Mouse (Mus musculus): ENCODE measurements around the gene Vars2. TPM values are rescaled to one million over a fixed set of nuclear protein-coding genes. Genes with fewer than 3 reads are reported as not detected.

Gene Vars2
- total and polyA plus RNA-seq, 3 experiments = 14.0 to 30.3 (median 23.0) TPM

DNA sequence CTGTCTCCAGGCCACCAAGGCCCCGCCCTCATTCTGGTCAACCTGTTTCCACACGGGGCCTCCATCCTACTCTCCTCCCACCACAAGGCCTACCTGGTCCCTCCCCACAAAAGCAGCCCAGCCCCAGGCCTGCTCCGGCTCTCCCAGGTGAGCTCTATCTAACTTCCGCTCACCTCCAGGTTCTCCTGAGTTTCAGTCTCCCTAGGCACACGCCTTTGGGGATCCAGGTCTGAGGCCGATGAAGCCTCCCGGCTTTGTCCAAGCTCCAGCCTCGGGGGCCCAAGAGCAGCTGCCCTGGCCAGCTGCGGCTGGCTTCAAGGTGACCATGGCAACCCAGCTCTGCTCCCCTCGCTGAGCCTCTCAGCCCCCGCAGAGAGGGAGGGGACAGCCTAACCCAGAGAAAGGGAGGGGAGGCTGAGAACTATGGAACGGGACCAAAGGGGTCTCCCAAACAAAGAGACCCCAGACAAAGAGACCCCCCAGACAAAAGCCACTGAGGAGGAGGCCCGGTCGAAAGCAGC is 36.4 kb upstream of the Vars2 start:
- dilution Hi-C loops (cut with MboI; ENCODE audit: extremely low pct_ligation_motif_present, extremely low pct_unique_long_range_greater_than_20kb, low sequenced_read_pairs) = no loop called here
- H3K9ac ChIP-seq (ENCODE audit: insufficient read depth, low read depth) = no peak overlapping the region
- in situ Hi-C loops (cut with MboI; ENCODE audit: low pct_ligation_motif_present, low pct_unique_long_range_greater_than_20kb, low sequenced_read_pairs) = no loop called here
- no peak overlapping the region for H3K27ac ChIP-seq (ENCODE audit: insufficient read depth, low read depth)
- H3K36me3 ChIP-seq (replicated peaks in 1 of 2; ENCODE audit: control insufficient read depth in 1 of 2, insufficient read depth in 1 of 2, low read length in 1 of 2) = no peaks in the 10 kb centered on the region
- H3K4me3 ChIP-seq (replicated peaks in 1 of 3; ENCODE audit: low read depth in 2 of 3, low read length in 2 of 3, poor library complexity in 1 of 3) = no peak overlapping the region
- TF ChIP-seq SMC3 (IDR thresholded peaks at IDR 0.05; ENCODE audit: low read depth, low read length) = no peak
- TF ChIP-seq UBTF (IDR thresholded peaks at IDR 0.05; ENCODE audit: low read depth, low read length) = no peak
- no peaks in the 10 kb centered on the region for H3K9me3 ChIP-seq (replicated peaks; ENCODE audit: low read length)
- H3K27me3 ChIP-seq (replicated peaks) = peaks cover 55% of the 10 kb centered on the region
- H3K4me1 ChIP-seq (ENCODE audit: control insufficient read depth in 1 of 2, insufficient read depth in 2 of 2) = peaks cover 7 to 47% of the 10 kb centered on the region in 2 experiments; a peak in 3 of 4 replicates
- no peak for DNase-seq (ENCODE audit: extremely low read depth)
- no peak overlapping the region for H3K4me2 ChIP-seq (ENCODE audit: insufficient read depth, low read depth, poor library complexity, severe bottlenecking)
- no peaks in the 10 kb centered on the region for H3K79me2 ChIP-seq (replicated peaks; ENCODE audit: control insufficient read depth, extremely low read depth, insufficient read depth, poor library complexity, severe bottlenecking)

DNA sequence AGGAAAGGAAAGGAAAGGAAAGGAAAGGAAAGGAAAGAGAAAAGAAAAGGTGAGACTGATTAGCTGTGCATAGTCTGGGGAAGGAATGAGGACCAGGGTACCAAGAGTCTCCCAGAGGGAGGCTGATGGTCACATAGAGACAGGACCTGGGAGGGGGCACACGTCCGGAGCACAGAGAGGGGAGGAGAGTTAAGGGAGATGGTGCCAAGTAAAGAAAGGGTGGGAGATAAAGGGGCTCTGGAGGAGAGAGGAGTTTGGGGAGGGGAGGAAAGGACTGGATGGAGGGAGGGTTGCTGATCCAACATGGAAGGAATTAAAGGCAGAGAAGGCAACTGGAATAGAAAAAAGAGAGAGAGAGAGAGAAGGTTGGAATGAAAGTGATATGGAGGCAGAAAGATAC is 35.7 kb upstream of the Vars2 start:
- dilution Hi-C loops (cut with MboI; ENCODE audit: extremely low pct_ligation_motif_present, extremely low pct_unique_long_range_greater_than_20kb, low sequenced_read_pairs) (no loop called here), in situ Hi-C loops (cut with MboI; ENCODE audit: low pct_ligation_motif_present, low pct_unique_long_range_greater_than_20kb, low sequenced_read_pairs) (no loop called here)
- Histone ChIP-seq H3K27me3 (replicated peaks) (peaks cover 62% of the 10 kb centered on the region), H3K9me3 (replicated peaks; ENCODE audit: low read length) (no peaks in the 10 kb centered on the region), H3K36me3 (replicated peaks in 1 of 2; ENCODE audit: control insufficient read depth in 1 of 2, insufficient read depth in 1 of 2, low read length in 1 of 2) (no peaks in the 10 kb centered on the region), H3K4me3 (replicated peaks in 1 of 3; ENCODE audit: low read depth in 2 of 3, low read length in 2 of 3, poor library complexity in 1 of 3) (no peak overlapping the region), H3K4me2 (ENCODE audit: insufficient read depth, low read depth, poor library complexity, severe bottlenecking) (no peak overlapping the region), H3K4me1 (ENCODE audit: control insufficient read depth in 1 of 2, insufficient read depth in 2 of 2) (peaks cover 7 to 46% of the 10 kb centered on the region in 2 experiments; a peak in 3 of 4 replicates), H3K27ac (ENCODE audit: insufficient read depth, low read depth) (no peak overlapping the region), H3K79me2 (replicated peaks; ENCODE audit: control insufficient read depth, extremely low read depth, insufficient read depth, poor library complexity, severe bottlenecking) (no peaks in the 10 kb centered on the region), H3K9ac (ENCODE audit: insufficient read depth, low read depth) (no peak overlapping the region)
- TF ChIP-seq USF2 (conservative IDR thresholded peaks at IDR 0.05; ENCODE audit: low read depth, low read length) (no peak), CTCF (conservative IDR thresholded peaks at IDR 0.05 in 1 of 2, IDR thresholded peaks at IDR 0.05 in 1 of 2; ENCODE audit: low read depth in 2 of 2, low read length in 2 of 2) (no peak), NELFE (IDR thresholded peaks at IDR 0.05; ENCODE audit: low read depth, low read length) (no peak), GABPA (IDR thresholded peaks at IDR 0.05; ENCODE audit: insufficient replicate concordance, low read depth, low read length) (no peak), IRF4 (IDR thresholded peaks at IDR 0.05; ENCODE audit: low read depth, low read length) (no peak), TCF12 (IDR thresholded peaks at IDR 0.05; ENCODE audit: low read depth, low read length) (no peak)
- DNase-seq (ENCODE audit: extremely low read depth) = no peak

DNA sequence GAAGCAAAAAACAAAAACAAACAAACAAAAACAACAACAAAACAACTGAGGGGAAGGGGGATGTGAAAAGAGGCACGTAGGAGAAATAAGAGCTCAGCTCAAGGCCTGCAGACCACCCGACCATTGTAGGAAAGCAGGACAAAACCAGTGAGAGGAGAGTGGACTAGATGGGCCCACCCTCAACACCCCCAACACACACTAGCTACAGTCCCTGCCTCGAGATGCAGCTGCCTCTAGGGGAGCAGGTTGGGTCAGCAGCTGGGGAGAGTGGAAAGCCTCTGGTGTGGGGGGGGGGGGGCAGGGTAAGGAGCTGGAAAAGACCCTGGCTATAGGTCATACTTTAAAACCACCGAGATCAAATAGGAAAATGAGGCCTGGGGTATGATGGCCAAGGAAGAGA is 35.2 kb upstream of the Vars2 start:
- no peak overlapping the region for H3K4me2 ChIP-seq (ENCODE audit: insufficient read depth, low read depth, poor library complexity, severe bottlenecking)
- no peak for TF ChIP-seq ZMIZ1 (IDR thresholded peaks at IDR 0.05; ENCODE audit: low read depth, low read length)
- TF ChIP-seq IRF4 (IDR thresholded peaks at IDR 0.05; ENCODE audit: low read depth, low read length) = no peak
- no peak for TF ChIP-seq RAD21 (IDR thresholded peaks at IDR 0.05; ENCODE audit: low read depth, low read length)
- TF ChIP-seq GABPA (IDR thresholded peaks at IDR 0.05; ENCODE audit: insufficient replicate concordance, low read depth, low read length) = no peak
- TF ChIP-seq E2F4 (IDR thresholded peaks at IDR 0.05; ENCODE audit: insufficient replicate concordance, low read depth, low read length) = no peak
- TF ChIP-seq MYC (IDR thresholded peaks at IDR 0.05; ENCODE audit: low read depth, low read length) = no peak
- TF ChIP-seq ELF1 (IDR thresholded peaks at IDR 0.05; ENCODE audit: low read depth, low read length) = no peak
- no peak for TF ChIP-seq ETS1 (conservative IDR thresholded peaks at IDR 0.05; ENCODE audit: low read depth, low read length)
- no peak for TF ChIP-seq MEF2A (IDR thresholded peaks at IDR 0.05; ENCODE audit: borderline replicate concordance, low read depth, low read length)
- no peak for TF ChIP-seq USF1 (IDR thresholded peaks at IDR 0.05; ENCODE audit: low read depth, low read length)
- no peak for TF ChIP-seq SMC3 (IDR thresholded peaks at IDR 0.05; ENCODE audit: low read depth, low read length)
- no peaks in the 10 kb centered on the region for H3K9me3 ChIP-seq (replicated peaks; ENCODE audit: low read length)
- DNase-seq (ENCODE audit: extremely low read depth) = no peak
- dilution Hi-C loops (cut with MboI; ENCODE audit: extremely low pct_ligation_motif_present, extremely low pct_unique_long_range_greater_than_20kb, low sequenced_read_pairs) (no loop called here), in situ Hi-C loops (cut with MboI; ENCODE audit: low pct_ligation_motif_present, low pct_unique_long_range_greater_than_20kb, low sequenced_read_pairs) (no loop called here)
- H3K27me3 ChIP-seq (replicated peaks) = peaks cover 66% of the 10 kb centered on the region
- H3K4me3 ChIP-seq (replicated peaks in 1 of 3; ENCODE audit: low read depth in 2 of 3, low read length in 2 of 3, poor library complexity in 1 of 3) = no peak overlapping the region
- no peaks in the 10 kb centered on the region for H3K79me2 ChIP-seq (replicated peaks; ENCODE audit: control insufficient read depth, extremely low read depth, insufficient read depth, poor library complexity, severe bottlenecking)
- H3K9ac ChIP-seq (ENCODE audit: insufficient read depth, low read depth) = no peak overlapping the region
- no peaks in the 10 kb centered on the region for H3K36me3 ChIP-seq (replicated peaks in 1 of 2; ENCODE audit: control insufficient read depth in 1 of 2, insufficient read depth in 1 of 2, low read length in 1 of 2)
- peaks cover 5 to 43% of the 10 kb centered on the region in 2 experiments; a peak in 3 of 4 replicates for H3K4me1 ChIP-seq (ENCODE audit: control insufficient read depth in 1 of 2, insufficient read depth in 2 of 2)
- no peak overlapping the region for H3K27ac ChIP-seq (ENCODE audit: insufficient read depth, low read depth)
